Mouse (Mus musculus) liver, postnatal 0 days (tissue): ENCODE results near the gene Uggt2.

Source experiments
- CTCF ChIP-seq: sonication (generic); IDR thresholded peaks from 2 replicates; pipeline ENCODE4 v1.5.1; 2016; ENCODE audit warnings: antibody characterized with exemption, low read depth
- EP300 ChIP-seq: IDR thresholded peaks from 2 replicates; pipeline ENCODE4 v1.6.1; 2016; ENCODE audit warnings: antibody characterized with exemption, low read depth, mild to moderate bottlenecking

DNA sequence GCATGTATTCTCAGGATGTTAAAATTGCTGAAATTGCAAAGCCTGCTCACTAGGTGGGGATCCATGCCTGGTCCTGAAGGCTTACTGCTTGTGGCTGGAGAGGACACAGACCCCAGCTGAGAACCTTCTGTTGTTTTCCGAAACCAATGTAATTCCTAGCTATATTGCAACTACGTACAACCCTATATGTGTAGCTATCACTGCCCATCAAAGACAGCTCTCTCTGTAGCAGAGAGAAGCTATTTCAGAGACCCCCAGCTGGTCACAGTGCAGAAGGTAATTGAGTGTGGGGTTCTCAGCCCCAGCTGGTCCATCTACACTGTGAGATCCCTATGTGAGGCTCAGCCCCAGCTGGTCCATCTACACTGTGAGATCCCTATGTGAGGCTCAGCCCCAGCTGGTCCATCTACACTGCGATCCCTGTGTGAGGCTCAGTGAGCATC, 10.6 kb upstream of the Uggt2 start:
- no peak for TF ChIP-seq CTCF
- no peak for TF ChIP-seq EP300
